Mouse (Mus musculus) neural tube, embryonic 11.5 days (tissue): Measurements from ENCODE around the gene Tyw5. TPM values are rescaled to one million over a fixed set of nuclear protein-coding genes. Genes with fewer than 3 reads are reported as not detected.

ENCODE experiments used
- ATAC-seq: fragments of 200-750 bp; cut with Nextera tagmentation; 2 replicates; pipeline ENCODE4 v1.8.0; 2017; ENCODE audit warnings: moderate number of reproducible peaks, mild to moderate bottlenecking, moderate TSS enrichment, moderate library complexity; ENCODE audit not compliant: insufficient read depth, low FRiP score, low TSS enrichment
- DNase-seq: peaks from one replicate; pipeline ENCODE4 v3.0.0-alpha.2; 2015; ENCODE audit warnings: low spot score
- H3K27ac ChIP-seq: fragments of 300-500 bp; sonication (generic); 2 replicates; pipeline ENCODE4 v1.5.1; 2014; ENCODE audit warnings: low read depth, mild to moderate bottlenecking, low read length
- H3K27me3 ChIP-seq: fragments of 300-500 bp; sonication (generic); 2 replicates; pipeline ENCODE4 v1.6.1; 2014; ENCODE audit warnings: mild to moderate bottlenecking, low read length, mixed read lengths; ENCODE audit not compliant: control insufficient read depth, insufficient read depth
- H3K36me3 ChIP-seq: fragments of 300-500 bp; sonication (generic); 2 replicates; pipeline ENCODE4 v1.6.1; 2014; ENCODE audit warnings: mild to moderate bottlenecking, low read length, moderate library complexity, mixed read lengths; ENCODE audit not compliant: control insufficient read depth, insufficient read depth
- H3K4me1 ChIP-seq: fragments of 300-500 bp; sonication (generic); 2 replicates; pipeline ENCODE4 v1.6.1; 2014; ENCODE audit warnings: low read length, mixed read lengths; ENCODE audit not compliant: control insufficient read depth, insufficient read depth
- H3K4me2 ChIP-seq: fragments of 300-500 bp; sonication (generic); 2 replicates; pipeline ENCODE4 v1.6.1; 2014; ENCODE audit warnings: low read depth, mild to moderate bottlenecking, moderate library complexity
- H3K4me3 ChIP-seq: fragments of 300-500 bp; sonication (generic); 2 replicates; pipeline ENCODE4 v1.5.1; 2014; ENCODE audit warnings: low read depth, low read length
- H3K9ac ChIP-seq: fragments of 300-500 bp; sonication (generic); 2 replicates; pipeline ENCODE4 v1.6.1; 2014; ENCODE audit warnings: mild to moderate bottlenecking, low read length
- H3K9me3 ChIP-seq: fragments of 300-500 bp; sonication (generic); 2 replicates; pipeline ENCODE4 v1.6.1; 2016; ENCODE audit warnings: low read length; ENCODE audit not compliant: control insufficient read depth
- WGBS: fragments of 180-500 bp; shearing (Covaris S2); extraction: QIAGEN DNeasy Blood & Tissue Kit; methylation state at CpG from one replicate; pipeline ENCODE4 v1.1.7; 2014; 5-methylcytosine and 5-hydroxymethylcytosine counted together
- polyA plus RNA-seq: library from polyadenylated mRNA; unstranded; fragments of >200 nt; fragmentation: Nextera tagmentation; extraction: Ambion mirVana; gene quantifications from 2 replicates; pipeline ENCODE4 v1.2.1, GENCODE M21; 2014

Tyw5 gene
- polyA plus RNA-seq, 1 experiment from 2014 or later = 24.1 TPM

DNA sequence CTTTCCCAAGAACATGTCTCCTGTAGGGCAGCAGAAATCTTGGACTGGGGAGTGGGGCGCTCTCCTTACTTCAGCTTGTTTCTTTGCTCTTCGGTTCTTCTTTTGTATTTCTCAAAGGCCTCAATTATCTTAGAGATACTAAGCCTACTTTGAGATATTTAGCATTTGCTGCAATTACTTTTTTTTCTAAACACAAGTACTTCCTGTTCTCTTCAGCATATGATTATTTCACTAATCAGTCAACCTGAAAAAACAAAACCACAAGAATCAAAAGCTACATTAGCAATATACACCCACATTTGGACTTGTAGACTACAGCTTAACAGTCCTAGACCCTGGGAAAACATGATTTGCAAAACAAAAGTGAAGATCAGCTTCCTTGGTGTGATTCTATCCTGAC, 31.6 kb downstream of the Tyw5 start:
- Histone ChIP-seq H3K9me3 (no peaks in the 10 kb centered on the region), H3K4me1 (no peaks in the 10 kb centered on the region), H3K4me3 (no peak overlapping the region), H3K36me3 (no peaks in the 10 kb centered on the region), H3K27me3 (no peaks in the 10 kb centered on the region), H3K9ac (no peak overlapping the region), H3K4me2 (no peak overlapping the region), H3K27ac (no peak overlapping the region)
- DNase-seq = no peak
- no peak for ATAC-seq
- WGBS = 94% methylated on average over 2 of the region's 2 CpGs

DNA sequence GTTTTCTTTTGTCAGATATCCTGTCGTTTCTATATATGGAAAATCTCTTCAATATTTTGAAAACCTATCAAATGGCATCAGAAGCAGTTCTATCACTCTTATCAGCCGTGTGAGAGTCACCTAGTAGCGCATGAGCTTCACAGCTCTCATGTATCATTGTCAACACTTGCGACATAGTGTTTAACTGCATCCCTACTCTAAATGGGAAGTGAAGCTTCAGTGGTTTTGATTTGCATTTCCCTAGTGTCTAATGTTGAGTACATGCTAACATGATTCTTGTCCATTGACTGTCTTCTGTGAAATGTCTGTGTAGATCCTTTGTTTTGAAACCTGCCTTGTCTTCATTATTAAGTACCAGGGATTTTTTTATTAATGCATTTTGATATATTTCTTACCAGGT, 36.5 kb downstream of the Tyw5 start:
- Histone ChIP-seq H3K4me3 (no peak overlapping the region), H3K9ac (no peak overlapping the region), H3K4me1 (no peaks in the 10 kb centered on the region), H3K27ac (no peak overlapping the region), H3K9me3 (no peaks in the 10 kb centered on the region), H3K4me2 (no peak overlapping the region), H3K27me3 (no peaks in the 10 kb centered on the region), H3K36me3 (no peaks in the 10 kb centered on the region)
- DNase-seq (no peak), ATAC-seq (no peak)
- 86% methylated on average over 4 of the region's 4 CpGs for WGBS

DNA sequence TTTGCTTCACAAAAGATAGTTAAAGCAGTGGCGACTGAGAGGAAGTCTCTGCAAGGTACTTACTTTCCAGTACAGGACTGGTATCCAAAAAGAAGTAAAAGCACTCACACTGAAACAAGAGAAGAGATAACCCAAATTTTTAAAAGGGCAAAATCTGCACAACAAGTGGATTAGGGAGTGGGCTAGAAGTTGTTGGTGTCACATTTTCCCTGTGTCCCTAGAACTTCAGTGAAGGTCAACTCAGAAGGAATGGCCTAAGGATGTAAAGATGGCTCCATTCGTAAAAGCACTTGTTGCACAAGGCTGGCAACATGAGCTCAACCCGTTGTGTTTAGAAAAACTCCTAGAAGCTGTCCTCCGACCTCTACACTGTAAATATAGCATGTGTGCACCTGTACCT, 37.8 kb downstream of the Tyw5 start:
- no peak overlapping the region for H3K9ac ChIP-seq
- no peaks in the 10 kb centered on the region for H3K27me3 ChIP-seq
- H3K27ac ChIP-seq = no peak overlapping the region
- no peak overlapping the region for H3K4me3 ChIP-seq
- no peak overlapping the region for H3K4me2 ChIP-seq
- H3K36me3 ChIP-seq = no peaks in the 10 kb centered on the region
- ATAC-seq (no peak), DNase-seq (no peak)
- H3K4me1 ChIP-seq = no peaks in the 10 kb centered on the region
- 89% methylated on average over 4 of the region's 4 CpGs for WGBS
- H3K9me3 ChIP-seq = no peaks in the 10 kb centered on the region

DNA sequence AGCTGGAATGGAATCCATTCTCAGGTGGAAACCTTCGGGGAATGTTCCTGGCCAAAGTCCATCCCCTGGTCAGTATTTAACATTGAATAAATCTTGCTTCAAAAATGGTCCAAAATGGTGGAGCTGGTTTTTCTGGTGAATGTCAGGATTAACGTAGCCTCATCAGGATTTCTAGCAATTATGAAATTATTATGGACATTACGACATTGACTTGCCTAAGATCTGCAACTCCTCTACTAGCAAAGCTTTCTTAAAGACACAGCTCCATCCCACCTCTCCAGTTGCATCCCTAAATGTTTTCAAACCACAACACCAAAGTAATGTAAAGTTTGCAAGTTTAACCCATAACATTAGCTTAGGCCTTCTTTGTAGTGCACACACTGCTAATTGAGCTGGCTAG, 39.5 kb downstream of the Tyw5 start:
- H3K4me3 ChIP-seq = no peak overlapping the region
- H3K4me2 ChIP-seq = no peak overlapping the region
- no peaks in the 10 kb centered on the region for H3K9me3 ChIP-seq
- H3K27ac ChIP-seq = no peak overlapping the region
- DNase-seq (no peak), ATAC-seq (no peak)
- no peak overlapping the region for H3K9ac ChIP-seq
- no peaks in the 10 kb centered on the region for H3K36me3 ChIP-seq
- no peaks in the 10 kb centered on the region for H3K27me3 ChIP-seq
- 91% methylated on average over 3 of the region's 3 CpGs for WGBS
- no peaks in the 10 kb centered on the region for H3K4me1 ChIP-seq

DNA sequence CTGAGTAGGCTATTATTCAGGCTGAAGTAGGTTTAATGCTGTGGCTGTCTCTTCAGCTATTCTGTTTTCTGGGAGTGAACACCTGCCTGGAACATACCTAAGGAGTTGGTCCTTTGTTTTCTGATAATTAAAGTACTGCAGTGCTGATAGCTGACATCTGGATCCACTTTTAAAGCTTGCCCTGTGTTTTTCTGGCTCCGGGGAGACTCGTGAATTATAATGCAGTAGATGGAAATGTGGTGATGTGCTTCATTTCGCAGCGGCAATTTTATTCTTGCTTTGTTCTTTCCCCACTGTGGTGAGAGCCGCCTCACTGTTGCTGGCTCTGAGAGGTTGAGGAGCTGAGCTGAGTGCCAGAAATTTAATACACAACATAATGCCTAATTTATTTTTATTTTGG, 48.4 kb downstream of the Tyw5 start:
- Histone ChIP-seq H3K9ac (no peak overlapping the region), H3K4me3 (no peak overlapping the region), H3K9me3 (no peaks in the 10 kb centered on the region), H3K4me2 (no peak overlapping the region), H3K4me1 (no peaks in the 10 kb centered on the region), H3K27ac (no peak overlapping the region), H3K27me3 (no peaks in the 10 kb centered on the region), H3K36me3 (no peaks in the 10 kb centered on the region)
- 73% methylated on average over 5 of the region's 5 CpGs for WGBS
- no peak for ATAC-seq
- no peak for DNase-seq

GRCm38 (mm10) chr1:57351941-57352340, 55.0 kb downstream of the Tyw5 start:
- no peak overlapping the region for H3K9ac ChIP-seq
- WGBS = 83% methylated on average over 1 of the region's 1 CpGs

DNA sequence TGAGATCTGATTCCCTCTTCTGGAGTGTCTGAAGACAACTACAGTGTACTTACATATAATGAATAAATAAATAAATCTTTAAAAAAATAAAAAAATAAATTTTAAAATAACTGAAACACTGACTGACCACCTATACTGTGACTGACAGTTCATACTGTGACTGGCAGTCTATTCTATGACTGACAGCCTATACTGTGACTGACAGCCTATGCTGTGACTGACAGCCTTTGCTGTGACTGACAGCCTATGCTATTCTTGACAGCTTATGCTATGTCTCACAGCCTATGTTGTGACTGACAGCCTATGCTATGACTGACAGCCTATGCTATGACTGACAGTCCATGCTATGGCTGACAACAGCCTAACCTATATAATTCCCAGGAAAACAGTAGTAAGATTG, 59.4 kb downstream of the Tyw5 start:
- H3K4me1 ChIP-seq = no peaks in the 10 kb centered on the region
- no peak overlapping the region for H3K4me3 ChIP-seq
- no peak overlapping the region for H3K27ac ChIP-seq
- H3K27me3 ChIP-seq = no peaks in the 10 kb centered on the region
- H3K9me3 ChIP-seq = no peaks in the 10 kb centered on the region
- no peak overlapping the region for H3K9ac ChIP-seq
- H3K4me2 ChIP-seq = no peak overlapping the region
- ATAC-seq = no peak
- no peaks in the 10 kb centered on the region for H3K36me3 ChIP-seq
- DNase-seq = no peak

More at GRCm38 (mm10) chr1:57351941-57352340, 55.0 kb downstream of the Tyw5 start:
- Histone ChIP-seq H3K4me3 (no peak overlapping the region), H3K36me3 (no peaks in the 10 kb centered on the region), H3K4me2 (no peak overlapping the region), H3K4me1 (no peaks in the 10 kb centered on the region), H3K27me3 (no peaks in the 10 kb centered on the region), H3K27ac (no peak overlapping the region), H3K9me3 (no peaks in the 10 kb centered on the region)
- ATAC-seq = no peak
- DNase-seq = no peak

- Histone ChIP-seq H3K4me3 (no peak overlapping the region), H3K4me2 (no peak overlapping the region), H3K9me3 (no peaks in the 10 kb centered on the region), H3K9ac (no peak overlapping the region), H3K27ac (no peak overlapping the region), H3K4me1 (no peaks in the 10 kb centered on the region), H3K27me3 (no peaks in the 10 kb centered on the region), H3K36me3 (no peaks in the 10 kb centered on the region)
- DNase-seq (no peak), ATAC-seq (no peak)
- 30% methylated on average over 2 of the region's 2 CpGs for WGBS
Measured at GRCm38 (mm10) chr1:57341197-57341596, 65.7 kb downstream of the Tyw5 start.

DNA sequence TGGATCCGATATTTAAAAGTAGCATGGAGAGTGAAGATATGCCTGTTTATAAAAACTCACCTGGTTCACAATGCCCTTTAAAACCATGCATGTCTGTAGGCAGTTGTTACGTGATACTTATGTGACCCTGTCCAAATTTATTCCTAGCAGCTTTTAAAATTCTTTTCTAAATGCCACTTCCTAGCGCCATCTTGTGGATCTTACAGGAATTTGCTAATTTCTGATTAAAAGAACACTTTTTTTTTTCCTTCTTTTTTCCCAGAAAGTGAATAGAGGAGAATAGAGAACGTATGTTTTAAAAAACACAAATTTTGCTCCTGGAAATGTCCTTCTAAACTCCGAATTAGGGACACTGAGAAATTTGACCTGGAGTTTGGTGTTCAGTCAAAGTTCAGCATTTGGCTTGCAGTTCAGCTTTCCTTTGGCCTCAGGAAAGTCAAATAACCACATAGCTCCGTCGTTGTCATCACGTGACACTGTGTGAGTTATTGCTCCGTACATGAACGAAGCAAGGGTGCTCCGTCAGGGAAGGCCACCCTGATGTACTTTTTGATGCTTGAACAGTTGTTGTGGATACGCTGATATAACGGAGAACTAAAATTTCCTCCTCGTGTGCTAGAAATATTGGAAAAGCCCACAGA, 67.6 kb downstream of the Tyw5 start:
- Histone ChIP-seq H3K27me3 (no peaks in the 10 kb centered on the region), H3K9ac (no peak overlapping the region), H3K27ac (no peak overlapping the region), H3K9me3 (no peaks in the 10 kb centered on the region), H3K4me3 (no peak overlapping the region), H3K4me1 (no peaks in the 10 kb centered on the region), H3K4me2 (no peak overlapping the region), H3K36me3 (no peaks in the 10 kb centered on the region)
- 56% methylated on average over 14 of the region's 14 CpGs for WGBS
- DNase-seq (no peak), ATAC-seq (no peak)
